Mouse (Mus musculus): Measurements from ENCODE around the gene Cdk5rap2. TPM values are rescaled to one million over a fixed set of nuclear protein-coding genes. Genes with fewer than 3 reads are reported as not detected.

The Cdk5rap2 gene
- total and polyA plus RNA-seq, 3 experiments: 10.5 to 15.4 TPM; not detected in 1

GRCm38 (mm10) chr4:70261315-70261714, 148.9 kb downstream of the Cdk5rap2 start:
- no peaks in the 10 kb centered on the region; a peak in 2 of 4 replicates for H3K36me3 ChIP-seq (ENCODE audit: control insufficient read depth in 1 of 2, insufficient read depth in 2 of 2, low read length in 2 of 2)
- peak; percentile 58 for DNase-seq (ENCODE audit: low read depth, low spot score)

GRCm38 (mm10) chr4:70260419-70260807, 149.8 kb downstream of the Cdk5rap2 start:
- DNase-seq (ENCODE audit: low read depth, low spot score): no peak
- Histone ChIP-seq H3K79me2 (ENCODE audit: control insufficient read depth, insufficient read depth, low read length, poor library complexity) (no peaks in the 10 kb centered on the region), H3K9ac (ENCODE audit: control insufficient read depth, low read depth, low read length, poor library complexity, severe bottlenecking) (no peak overlapping the region), H3K4me1 (ENCODE audit: control insufficient read depth in 1 of 2, insufficient read depth in 2 of 2, low read length in 2 of 2) (peaks cover 0 to 4% of the 10 kb centered on the region in 2 experiments; a peak in 1 of 4 replicates), H3K9me3 (replicated peaks; ENCODE audit: insufficient read depth, low read length) (no peaks in the 10 kb centered on the region), H3K4me3 (ENCODE audit: control insufficient read depth in 1 of 2, insufficient read depth in 1 of 2, low read depth in 2 of 2, low read length in 2 of 2) (no peak overlapping the region), H3K36me3 (ENCODE audit: control insufficient read depth in 1 of 2, insufficient read depth in 2 of 2, low read length in 2 of 2) (no peaks in the 10 kb centered on the region; a peak in 2 of 4 replicates), H3K27ac (ENCODE audit: control insufficient read depth, low read depth, low read length) (no peak overlapping the region), H3K27me3 (ENCODE audit: control insufficient read depth in 1 of 2, insufficient read depth in 2 of 2, low read length in 2 of 2) (no peaks in the 10 kb centered on the region)
- no peak for TF ChIP-seq TBP (IDR thresholded peaks at IDR 0.05; ENCODE audit: low read depth, low read length)
- TF ChIP-seq BHLHE40 (IDR thresholded peaks at IDR 0.05; ENCODE audit: borderline replicate concordance, low read depth, low read length): no peak
- TF ChIP-seq MEF2A (IDR thresholded peaks at IDR 0.05; ENCODE audit: extremely low read depth, insufficient replicate concordance, low read depth, low read length, poor library complexity, severe bottlenecking): no peak
- no peak for TF ChIP-seq CHD2 (IDR thresholded peaks at IDR 0.05; ENCODE audit: low read length)
- no peak for TF ChIP-seq USF1 (IDR thresholded peaks at IDR 0.05; ENCODE audit: low read depth, low read length)
- TF ChIP-seq ZKSCAN1 (IDR thresholded peaks at IDR 0.05; ENCODE audit: low read depth, low read length): no peak
- no peak for TF ChIP-seq MYB (IDR thresholded peaks at IDR 0.05; ENCODE audit: low read depth, low read length)
- TF ChIP-seq EP300 (IDR thresholded peaks at IDR 0.05; ENCODE audit: low read depth in 1 of 2, low read length in 2 of 2): no peak
- no peak for TF ChIP-seq MAX (IDR thresholded peaks at IDR 0.05; ENCODE audit: low read length)
- TF ChIP-seq SMC3 (IDR thresholded peaks at IDR 0.05; ENCODE audit: low read depth, low read length): no peak
- TF ChIP-seq ETS1 (IDR thresholded peaks at IDR 0.05; ENCODE audit: low read depth, low read length): no peak
- TF ChIP-seq UBTF (IDR thresholded peaks at IDR 0.05; ENCODE audit: borderline replicate concordance, insufficient read depth, low read depth, low read length): no peak
- TF ChIP-seq POLR2A (IDR thresholded peaks at IDR 0.05; ENCODE audit: control insufficient read depth in 1 of 2, insufficient read depth in 1 of 2, low read depth in 1 of 2, low read length in 2 of 2, poor library complexity in 1 of 2): no peak
- TF ChIP-seq TCF12 (IDR thresholded peaks at IDR 0.05; ENCODE audit: low read depth, low read length): no peak

More at GRCm38 (mm10) chr4:70261315-70261714, 148.9 kb downstream of the Cdk5rap2 start:
- Histone ChIP-seq H3K4me1 (ENCODE audit: control insufficient read depth in 1 of 2, insufficient read depth in 2 of 2, low read length in 2 of 2) (peaks cover 0 to 4% of the 10 kb centered on the region in 2 experiments; a peak in 1 of 4 replicates), H3K79me2 (ENCODE audit: control insufficient read depth, insufficient read depth, low read length, poor library complexity) (no peaks in the 10 kb centered on the region), H3K27me3 (ENCODE audit: control insufficient read depth in 1 of 2, insufficient read depth in 2 of 2, low read length in 2 of 2) (no peaks in the 10 kb centered on the region), H3K27ac (ENCODE audit: control insufficient read depth, low read depth, low read length) (no peak overlapping the region), H3K9ac (ENCODE audit: control insufficient read depth, low read depth, low read length, poor library complexity, severe bottlenecking) (no peak overlapping the region), H3K4me3 (ENCODE audit: control insufficient read depth in 1 of 2, insufficient read depth in 1 of 2, low read depth in 2 of 2, low read length in 2 of 2) (no peak overlapping the region), H3K9me3 (replicated peaks; ENCODE audit: insufficient read depth, low read length) (no peaks in the 10 kb centered on the region)
- no peak for TF ChIP-seq NELFE (IDR thresholded peaks at IDR 0.05; ENCODE audit: low read depth, low read length)
- TF ChIP-seq CHD2 (IDR thresholded peaks at IDR 0.05; ENCODE audit: low read length): no peak
- TF ChIP-seq ETS1 (IDR thresholded peaks at IDR 0.05; ENCODE audit: low read depth, low read length): no peak
- no peak for TF ChIP-seq USF1 (IDR thresholded peaks at IDR 0.05; ENCODE audit: low read depth, low read length)
- no peak for TF ChIP-seq SMC3 (IDR thresholded peaks at IDR 0.05; ENCODE audit: low read depth, low read length)
- TF ChIP-seq TBP (IDR thresholded peaks at IDR 0.05; ENCODE audit: low read depth, low read length): no peak
- TF ChIP-seq MEF2A (IDR thresholded peaks at IDR 0.05; ENCODE audit: extremely low read depth, insufficient replicate concordance, low read depth, low read length, poor library complexity, severe bottlenecking): no peak
- TF ChIP-seq HCFC1 (IDR thresholded peaks at IDR 0.05; ENCODE audit: low read depth, low read length): no peak
- 0 out of 2 replicates have a peak, but pooled peaks have one; percentile 25 for TF ChIP-seq RCOR1 (IDR thresholded peaks at IDR 0.05; ENCODE audit: low read depth, low read length)
- TF ChIP-seq GATA1 (IDR thresholded peaks at IDR 0.05; ENCODE audit: low read depth, low read length): peak; percentile 73
- peak; percentile 71 for TF ChIP-seq TAL1 (IDR thresholded peaks at IDR 0.05; ENCODE audit: low read length)
- TF ChIP-seq E2F4 (IDR thresholded peaks at IDR 0.05; ENCODE audit: borderline replicate concordance, low read depth, low read length): no peak
- peak; percentile 79 for TF ChIP-seq TCF12 (IDR thresholded peaks at IDR 0.05; ENCODE audit: low read depth, low read length)
- TF ChIP-seq RAD21 (IDR thresholded peaks at IDR 0.05; ENCODE audit: low read depth, low read length): no peak
- no peak for TF ChIP-seq POLR2A (IDR thresholded peaks at IDR 0.05; ENCODE audit: control insufficient read depth in 1 of 2, insufficient read depth in 1 of 2, low read depth in 1 of 2, low read length in 2 of 2, poor library complexity in 1 of 2)
- TF ChIP-seq EP300 (IDR thresholded peaks at IDR 0.05; ENCODE audit: low read depth in 1 of 2, low read length in 2 of 2): peak; percentile 72 to 74
- no peak for TF ChIP-seq CHD1 (IDR thresholded peaks at IDR 0.05; ENCODE audit: low read depth, low read length)

All from MEL (cell line).